Mouse (Mus musculus) gonadal fat pad, adult 2 months (tissue): ENCODE measurements around the gene 4930433I11Rik. TPM values are rescaled to one million over a fixed set of nuclear protein-coding genes. Genes with fewer than 3 reads are reported as not detected.
"Not testable (repeated sequence)": the region's sequence is repeated elsewhere in the genome, so short reads cannot be mapped to it uniquely, and the experiment has no call there.

Experiments
- DNase-seq: peaks from one replicate; pipeline ENCODE4 v3.0.0-alpha.2; 2012; ENCODE audit warnings: low read depth
- polyA plus RNA-seq: library from polyadenylated mRNA; depleted of rRNA; stranded (reverse); fragments of >200 nt; gene quantifications from 2 replicates; pipeline ENCODE4 v1.2.3, GENCODE M21; 2012; rRNA removed

The 4930433I11Rik gene
- polyA plus RNA-seq, result 0.05 TPM in 1 of 2 replicates, not detected in the other

DNA sequence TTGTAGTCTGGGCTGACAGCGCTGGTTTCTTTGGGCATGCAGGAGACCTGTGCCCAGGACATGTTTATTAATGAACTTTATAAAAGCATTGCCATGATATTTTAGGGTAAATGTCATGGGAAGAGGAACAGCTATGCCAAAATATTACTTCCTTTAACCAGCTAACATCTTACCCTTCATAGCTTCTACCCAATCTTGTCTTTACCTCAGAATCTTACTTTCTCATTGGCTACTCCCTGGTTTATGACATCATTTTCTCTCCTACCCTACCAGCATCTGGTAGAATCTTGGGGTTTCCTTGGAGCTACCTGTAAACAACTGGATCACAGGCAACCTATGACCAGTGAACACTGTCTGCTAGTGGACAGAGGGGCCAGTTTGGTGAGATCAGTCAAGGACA, at the start of gene 4930433I11Rik:
Gene 4930433I11Rik (plus strand): TSS at position 301 of the 400 bp plus-strand sequence.
- DNase-seq, result no peak

GRCm38 (mm10) chr7:40939371-40939770, 48.0 kb upstream of the 4930433I11Rik start:
- DNase-seq, result no peak

DNA sequence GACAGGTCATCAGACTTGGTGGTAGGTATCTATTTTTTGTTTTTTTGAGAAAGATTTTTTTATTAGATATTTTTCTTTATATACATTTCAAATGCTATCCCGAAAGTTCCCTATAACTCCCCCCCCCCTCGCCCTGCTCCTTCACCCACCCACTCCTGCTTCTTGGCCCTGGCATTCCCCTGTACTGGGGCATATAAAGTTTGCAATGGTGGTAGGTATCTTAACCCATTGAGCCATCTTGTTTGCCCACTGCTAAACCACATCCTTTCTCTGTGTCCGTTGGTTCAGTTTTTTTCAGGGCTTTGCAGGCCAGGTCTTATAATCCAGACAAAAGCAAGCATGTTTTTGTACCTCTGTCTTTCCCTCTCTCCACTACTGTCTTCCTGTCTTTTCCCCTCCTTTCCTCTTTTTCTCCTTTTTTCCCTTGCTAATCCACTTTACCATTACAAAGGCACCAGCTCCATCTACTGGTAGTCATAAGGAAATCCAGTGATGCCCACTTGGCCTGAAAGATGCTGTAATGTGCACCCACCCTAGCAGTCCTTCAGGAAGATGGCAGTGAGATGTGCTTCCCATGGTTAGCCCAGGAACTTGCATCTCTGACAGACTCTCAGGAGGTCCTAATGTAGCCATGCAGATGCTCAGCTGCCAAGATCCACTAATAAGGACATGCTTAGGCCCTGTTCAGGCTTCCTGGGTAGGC, 45.0 kb upstream of the 4930433I11Rik start:
- no peak for DNase-seq

DNA sequence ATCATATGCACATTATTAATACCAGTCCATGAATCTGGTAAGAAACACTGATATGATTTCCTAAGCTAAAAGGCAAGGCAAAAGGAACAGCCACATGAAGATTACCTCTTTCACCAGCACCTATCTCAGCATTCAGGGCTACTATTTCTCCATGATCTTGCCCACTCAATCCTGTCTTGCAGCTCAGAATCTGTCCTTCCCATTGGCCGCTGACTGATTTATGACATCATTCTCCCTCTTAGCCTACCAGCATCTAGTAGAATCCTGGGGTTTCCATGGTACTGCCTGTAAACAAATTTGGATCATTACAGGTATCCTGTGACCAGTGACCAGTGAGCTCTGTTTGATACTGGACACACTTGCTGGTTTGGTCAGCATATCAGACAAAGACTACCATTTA, 45.1 kb downstream of the 4930433I11Rik start, which contains the start of gene Gm4884:
Gene Gm4884 (plus strand): TSS at position 301 of the 400 bp plus-strand sequence.
- not testable (repeated sequence) for DNase-seq

- DNase-seq, result not testable (repeated sequence)
Measured at GRCm38 (mm10) chr7:41044058-41044457, 56.7 kb downstream of the 4930433I11Rik start.

Other genes with a start within 250 kb of the 4930433I11Rik start
- gene Vstm2b, start 89.2 kb upstream of the 4930433I11Rik start, polyA plus RNA-seq, result 1.8 and 2.8 TPM in 2 replicates
- gene Gm4884, start 45.2 kb downstream of the 4930433I11Rik start, polyA plus RNA-seq, result 0.03 and 0.05 TPM in 2 replicates
- gene Gm5592, start 166.3 kb downstream of the 4930433I11Rik start, polyA plus RNA-seq, result not detected in 2 replicates